Mouse (Mus musculus) neural tube, embryonic 14.5 days (tissue): ENCODE data around the gene Vav2. TPM values are rescaled to one million over a fixed set of nuclear protein-coding genes. Genes with fewer than 3 reads are reported as not detected.

Experiments
- ATAC-seq: fragments of 200-750 bp; cut with Nextera tagmentation; 2 replicates; pipeline ENCODE4 v1.8.0; 2017; ENCODE audit warnings: low read depth, mild to moderate bottlenecking, moderate TSS enrichment, moderate library complexity
- H3K27ac ChIP-seq: fragments of 300-500 bp; sonication (generic); 2 replicates; pipeline ENCODE4 v1.5.1; 2014; ENCODE audit warnings: low read depth, mild to moderate bottlenecking, control low read depth, low read length, moderate library complexity, mixed read lengths
- H3K27me3 ChIP-seq: fragments of 300-500 bp; sonication (generic); 2 replicates; pipeline ENCODE4 v1.6.1; 2014; ENCODE audit warnings: low read length; ENCODE audit not compliant: control insufficient read depth, insufficient read depth
- H3K36me3 ChIP-seq: fragments of 300-500 bp; sonication (generic); 2 replicates; pipeline ENCODE4 v1.6.1; 2014; ENCODE audit warnings: low read length, mixed read lengths; ENCODE audit not compliant: control insufficient read depth, insufficient read depth
- H3K4me1 ChIP-seq: fragments of 300-500 bp; sonication (generic); 2 replicates; pipeline ENCODE4 v1.6.1; 2014; ENCODE audit warnings: low read length; ENCODE audit not compliant: control insufficient read depth, insufficient read depth
- H3K4me2 ChIP-seq: fragments of 300-500 bp; sonication (generic); 2 replicates; pipeline ENCODE4 v1.6.1; 2014; ENCODE audit warnings: mild to moderate bottlenecking, low read depth, low read length, control low read depth
- H3K4me3 ChIP-seq: fragments of 300-500 bp; sonication (generic); 2 replicates; pipeline ENCODE4 v1.5.1; 2014; ENCODE audit warnings: low read depth, low read length, control low read depth, mixed read lengths
- H3K9ac ChIP-seq: fragments of 300-500 bp; sonication (generic); replicated peaks from 2 replicates; pipeline ENCODE4 v1.6.1; 2014; ENCODE audit warnings: low read depth, mild to moderate bottlenecking, control low read depth, low read length, mixed read lengths
- H3K9me3 ChIP-seq: fragments of 300-500 bp; sonication (generic); 2 replicates; pipeline ENCODE4 v1.6.1; 2016; ENCODE audit warnings: low read length; ENCODE audit not compliant: control insufficient read depth
- WGBS: fragments of 180-500 bp; shearing (Covaris S2); extraction: QIAGEN DNeasy Blood & Tissue Kit; methylation state at CpG from one replicate; pipeline ENCODE4 v1.1.7; 2014; 5-methylcytosine and 5-hydroxymethylcytosine counted together
- polyA plus RNA-seq: library from polyadenylated mRNA; unstranded; fragments of >200 nt; fragmentation: Nextera tagmentation; extraction: Ambion mirVana; gene quantifications from 2 replicates; pipeline ENCODE4 v1.2.1, GENCODE M21; 2014

Gene Vav2
- polyA plus RNA-seq, 1 experiment from 2014 or later = 14.5 TPM

DNA sequence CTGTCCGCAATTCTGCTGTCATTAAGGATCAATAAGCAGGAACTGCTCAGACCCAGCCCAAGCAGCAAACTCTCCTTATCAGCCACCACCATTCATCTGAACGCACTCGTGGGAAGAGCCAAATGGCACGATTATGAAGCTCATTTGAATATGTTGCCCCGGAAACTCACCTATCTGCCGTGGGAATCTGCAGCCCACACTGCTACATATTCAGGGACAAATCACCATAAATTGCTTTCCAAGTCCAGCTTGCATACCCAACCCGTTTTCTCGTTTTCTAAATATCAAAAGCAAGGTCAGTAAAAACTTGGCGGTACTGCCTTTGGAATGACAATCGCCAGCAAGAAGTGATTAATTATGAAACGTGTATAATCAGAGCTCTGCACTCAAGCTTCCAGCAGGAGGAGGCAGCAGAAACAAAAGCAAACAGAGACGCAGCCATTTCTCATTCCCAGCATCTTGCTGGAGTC lies 82.8 kb downstream of the Vav2 start:
- 15% methylated on average over 12 of the region's 12 CpGs for WGBS
- Histone ChIP-seq H3K27ac (peak overlapping the region; percentile 66), H3K9ac (no peak overlapping the region), H3K4me1 (peaks cover 12% of the 10 kb centered on the region), H3K27me3 (no peaks in the 10 kb centered on the region), H3K4me2 (peak overlapping the region; percentile 36; the same call in 1 of the 2 replicates), H3K9me3 (no peaks in the 10 kb centered on the region), H3K36me3 (no peaks in the 10 kb centered on the region), H3K4me3 (no peak overlapping the region)
- ATAC-seq = no peak

GRCm38 (mm10) chr2:27340682-27341081 lies 86.2 kb downstream of the Vav2 start:
- H3K9me3 ChIP-seq = no peaks in the 10 kb centered on the region
- H3K4me2 ChIP-seq = no peak overlapping the region
- peaks cover 22% of the 10 kb centered on the region for H3K4me1 ChIP-seq
- H3K27ac ChIP-seq = no peak overlapping the region
- WGBS = 82% methylated on average over 6 of the region's 6 CpGs
- no peak for ATAC-seq
- no peak overlapping the region for H3K4me3 ChIP-seq
- no peaks in the 10 kb centered on the region for H3K36me3 ChIP-seq
- H3K9ac ChIP-seq = no peak overlapping the region
- H3K27me3 ChIP-seq = no peaks in the 10 kb centered on the region

GRCm38 (mm10) chr2:27339051-27339450 lies 87.8 kb downstream of the Vav2 start:
- no peak overlapping the region for H3K4me3 ChIP-seq
- H3K27ac ChIP-seq = no peak overlapping the region
- no peak overlapping the region for H3K4me2 ChIP-seq
- 52% methylated on average over 8 of the region's 8 CpGs for WGBS
- no peaks in the 10 kb centered on the region for H3K9me3 ChIP-seq
- peaks cover 15% of the 10 kb centered on the region for H3K4me1 ChIP-seq
- 0 out of 2 replicates have a peak overlapping the region, but pooled peaks have one; percentile 11 for H3K9ac ChIP-seq
- no peaks in the 10 kb centered on the region for H3K27me3 ChIP-seq
- no peak for ATAC-seq
- no peaks in the 10 kb centered on the region for H3K36me3 ChIP-seq

DNA sequence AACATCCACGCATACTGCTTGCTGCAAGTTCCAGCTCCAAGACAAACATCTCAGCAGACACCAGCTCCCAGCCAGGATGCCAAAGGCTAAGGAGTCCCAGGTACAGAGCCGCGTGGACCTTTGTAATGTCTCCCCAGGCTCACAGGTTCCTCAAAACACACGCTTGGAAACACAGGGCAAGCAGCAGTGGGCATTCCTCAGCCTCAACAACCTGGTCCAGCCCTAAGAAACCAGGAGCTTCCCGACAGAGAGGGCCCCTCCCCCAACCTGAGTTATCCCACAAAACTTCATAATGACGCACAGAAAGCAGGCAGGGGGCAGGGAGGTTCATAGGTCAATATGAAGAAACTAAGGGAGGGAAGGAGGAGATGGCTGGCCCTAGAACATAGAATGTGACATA lies 89.6 kb downstream of the Vav2 start:
- no peak for ATAC-seq
- no peaks in the 10 kb centered on the region for H3K36me3 ChIP-seq
- 63% methylated on average over 6 of the region's 6 CpGs for WGBS
- no peak overlapping the region for H3K27ac ChIP-seq
- no peaks in the 10 kb centered on the region for H3K27me3 ChIP-seq
- H3K4me2 ChIP-seq = no peak overlapping the region
- no peak overlapping the region for H3K4me3 ChIP-seq
- no peaks in the 10 kb centered on the region for H3K9me3 ChIP-seq
- no peak overlapping the region for H3K9ac ChIP-seq
- H3K4me1 ChIP-seq = peaks cover 9% of the 10 kb centered on the region; the same call in 1 of the 2 replicates

GRCm38 (mm10) chr2:27336600-27336999 lies 90.2 kb downstream of the Vav2 start:
- Histone ChIP-seq H3K27ac (no peak overlapping the region), H3K4me1 (peaks cover 9% of the 10 kb centered on the region; the same call in 1 of the 2 replicates)
- WGBS = 54% methylated on average over 9 of the region's 9 CpGs

GRCm38 (mm10) chr2:27334816-27335215 lies 92.0 kb downstream of the Vav2 start:
- Histone ChIP-seq H3K9me3 (no peaks in the 10 kb centered on the region), H3K27me3 (no peaks in the 10 kb centered on the region), H3K36me3 (no peaks in the 10 kb centered on the region), H3K4me1 (peaks cover 23% of the 10 kb centered on the region; the same call in 1 of the 2 replicates), H3K4me2 (no peak overlapping the region), H3K9ac (no peak overlapping the region), H3K27ac (no peak overlapping the region), H3K4me3 (no peak overlapping the region)
- WGBS = 66% methylated on average over 4 of the region's 4 CpGs
- ATAC-seq = peak; percentile 48; the same call in 1 of the 2 replicates

More at GRCm38 (mm10) chr2:27336600-27336999, 90.2 kb downstream of the Vav2 start:
- ATAC-seq = no peak
- Histone ChIP-seq H3K27me3 (no peaks in the 10 kb centered on the region), H3K9ac (no peak overlapping the region), H3K9me3 (no peaks in the 10 kb centered on the region), H3K36me3 (no peaks in the 10 kb centered on the region), H3K4me3 (no peak overlapping the region), H3K4me2 (no peak overlapping the region)

DNA sequence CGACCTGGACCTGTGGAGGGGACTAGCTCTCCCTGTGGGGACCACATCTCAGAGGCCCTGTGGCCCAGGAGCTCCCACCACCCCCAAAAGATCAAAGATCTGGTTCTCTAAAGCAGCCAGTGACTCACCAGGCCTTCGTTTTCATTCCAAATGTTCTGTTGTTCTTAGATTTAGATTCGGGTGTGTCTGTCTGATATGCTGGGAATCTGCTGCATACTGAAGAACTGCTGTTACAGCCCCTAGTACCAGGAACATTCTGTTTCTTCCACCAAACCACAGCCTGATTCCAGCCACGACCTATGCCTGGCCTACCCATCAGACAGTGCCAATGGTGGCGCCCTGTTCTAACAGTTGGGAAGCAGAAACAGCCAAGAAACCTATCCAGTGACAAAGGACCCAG lies 95.3 kb downstream of the Vav2 start:
- Histone ChIP-seq H3K27me3 (no peaks in the 10 kb centered on the region), H3K9ac (no peak overlapping the region), H3K9me3 (no peaks in the 10 kb centered on the region), H3K4me3 (no peak overlapping the region), H3K36me3 (no peaks in the 10 kb centered on the region), H3K4me2 (no peak overlapping the region), H3K4me1 (peaks cover 24% of the 10 kb centered on the region; the same call in 1 of the 2 replicates), H3K27ac (peak overlapping the region; percentile 60; the same call in 1 of the 2 replicates)
- WGBS = 84% methylated on average over 5 of the region's 5 CpGs
- ATAC-seq = no peak

DNA sequence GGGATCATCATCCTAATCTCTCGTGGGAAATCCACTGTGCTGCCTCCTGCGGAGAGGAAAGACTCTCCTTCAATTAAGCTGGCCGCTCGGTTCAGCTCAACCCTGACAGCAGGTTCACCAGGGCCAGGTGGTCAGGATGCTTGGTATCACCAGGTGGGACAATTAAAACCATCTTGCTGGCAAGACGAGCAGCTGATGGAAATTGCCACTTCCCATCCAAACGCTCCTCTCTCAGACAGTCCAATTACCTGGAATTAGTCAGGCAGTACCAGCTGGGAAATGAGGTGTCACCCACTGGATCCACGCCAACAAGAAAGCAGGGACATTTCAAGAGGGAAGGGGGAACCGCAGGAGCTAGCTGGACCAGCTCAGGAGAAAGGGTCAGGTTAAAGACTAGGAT lies 96.4 kb downstream of the Vav2 start:
- H3K27ac ChIP-seq = peak overlapping the region; percentile 60; the same call in 1 of the 2 replicates
- no peak overlapping the region for H3K4me3 ChIP-seq
- WGBS = 49% methylated on average over 8 of the region's 8 CpGs
- H3K36me3 ChIP-seq = no peaks in the 10 kb centered on the region
- no peak overlapping the region for H3K9ac ChIP-seq
- H3K4me2 ChIP-seq = no peak overlapping the region
- H3K27me3 ChIP-seq = no peaks in the 10 kb centered on the region
- ATAC-seq = no peak
- H3K9me3 ChIP-seq = no peaks in the 10 kb centered on the region
- peaks cover 18% of the 10 kb centered on the region; the same call in 1 of the 2 replicates for H3K4me1 ChIP-seq

GRCm38 (mm10) chr2:27329386-27330060 lies 97.3 kb downstream of the Vav2 start:
- 94% methylated on average over 10 of the region's 10 CpGs for WGBS
- H3K4me2 ChIP-seq = no peak overlapping the region
- no peaks in the 10 kb centered on the region for H3K9me3 ChIP-seq
- peaks cover 18% of the 10 kb centered on the region; the same call in 1 of the 2 replicates for H3K4me1 ChIP-seq
- H3K27me3 ChIP-seq = no peaks in the 10 kb centered on the region
- H3K4me3 ChIP-seq = no peak overlapping the region
- H3K36me3 ChIP-seq = no peaks in the 10 kb centered on the region
- H3K27ac ChIP-seq = no peak overlapping the region
- H3K9ac ChIP-seq = no peak overlapping the region
- no peak for ATAC-seq
